Mouse (Mus musculus): ENCODE measurements around the gene Extl1.

Extl1 gene

DNA sequence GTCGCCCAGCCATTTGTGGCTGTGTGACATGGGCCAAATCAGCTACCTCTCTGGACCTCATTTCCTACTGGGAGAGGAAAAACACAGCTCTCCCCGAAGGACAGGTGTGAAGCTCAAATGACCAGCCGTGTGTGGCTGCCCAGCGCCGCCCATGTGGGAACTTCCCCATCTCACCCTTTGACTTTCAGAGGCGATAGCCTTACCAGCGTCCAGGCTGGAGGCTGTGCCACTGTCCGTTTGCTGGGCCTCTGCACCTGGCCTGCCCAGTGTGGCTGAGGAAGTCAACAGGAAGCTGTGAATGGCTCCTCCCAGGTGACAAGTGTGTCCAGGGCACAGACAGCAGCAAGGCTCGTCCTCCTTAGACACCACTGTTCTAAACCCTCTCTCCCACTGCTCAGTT lies 71.9 kb downstream of the Extl1 start:
- DNase-seq = no peak

DNA sequence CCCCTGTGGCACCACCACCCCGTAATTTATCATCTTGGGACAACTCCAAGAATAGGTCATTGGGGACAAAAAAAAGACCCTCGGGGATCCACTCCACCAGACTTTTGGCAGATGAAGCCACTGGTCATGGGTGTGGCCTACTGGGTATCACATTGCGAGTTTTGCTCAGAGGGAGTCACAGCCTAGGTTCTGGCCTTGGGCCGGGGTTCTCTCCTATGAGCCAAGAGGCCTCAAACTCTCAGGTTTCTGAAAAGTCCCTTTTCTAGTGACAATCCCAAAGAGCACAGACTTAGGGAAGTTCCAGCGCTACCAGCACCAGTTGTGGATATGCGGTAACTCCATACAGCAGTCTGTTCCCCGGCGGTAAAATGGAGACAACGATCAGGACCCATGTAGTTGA lies 73.0 kb downstream of the Extl1 start:
- DNase-seq = no peak

DNA sequence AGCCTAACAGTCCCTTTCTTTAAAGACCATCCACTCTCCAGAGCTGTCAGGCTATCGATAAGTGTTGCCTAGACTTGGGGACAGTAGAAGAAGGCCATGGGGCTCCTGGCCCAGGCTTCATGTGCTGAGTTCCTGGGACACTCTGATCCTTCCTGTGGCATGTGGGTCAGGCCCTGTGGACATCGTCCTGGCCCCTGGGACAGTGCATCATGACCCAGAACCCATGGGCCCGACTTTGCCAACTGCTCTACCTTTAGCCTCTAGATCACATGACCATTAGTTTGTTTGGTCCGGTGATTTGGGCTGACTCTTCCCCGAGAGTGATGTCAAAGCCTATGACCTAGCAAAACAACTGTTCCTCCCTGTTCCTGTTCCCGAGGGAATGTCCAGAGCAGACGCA lies 73.5 kb downstream of the Extl1 start:
- no peak for DNase-seq

DNA sequence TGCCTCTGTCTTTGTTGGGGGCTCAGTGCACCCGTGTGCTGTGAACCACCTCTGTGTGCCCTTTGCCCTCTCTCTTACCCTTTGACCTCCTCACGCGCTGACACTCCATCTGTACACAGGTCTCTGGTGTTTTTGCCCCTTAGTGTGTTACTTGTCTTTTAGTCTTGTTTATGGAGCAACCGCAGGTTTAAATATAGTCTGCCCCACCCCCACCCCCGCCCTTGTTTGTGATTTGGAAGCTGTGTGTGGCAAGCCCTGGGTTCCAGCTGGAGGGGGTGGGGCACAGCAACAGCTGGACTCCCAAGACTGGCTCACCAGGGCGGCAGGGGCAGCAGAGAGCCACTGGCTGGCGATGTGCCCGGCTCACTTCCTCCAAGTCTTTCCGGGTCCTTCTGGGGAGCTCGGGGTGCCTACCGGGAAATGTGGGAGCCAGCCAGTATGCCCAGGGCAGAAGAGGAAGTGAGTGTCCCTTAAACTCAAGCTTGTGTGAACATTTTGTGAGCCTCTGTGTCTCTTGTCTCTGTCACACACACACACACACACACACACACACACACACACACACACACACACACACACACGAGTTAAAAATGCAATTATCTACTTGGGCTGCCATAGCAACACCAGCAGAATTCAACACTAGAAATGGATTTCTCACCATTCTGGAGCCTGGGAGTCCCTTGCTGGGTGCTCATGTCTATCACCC lies 76.1 kb downstream of the Extl1 start:
- peak in 1 of 2 experiments; percentile 12 for DNase-seq

DNA sequence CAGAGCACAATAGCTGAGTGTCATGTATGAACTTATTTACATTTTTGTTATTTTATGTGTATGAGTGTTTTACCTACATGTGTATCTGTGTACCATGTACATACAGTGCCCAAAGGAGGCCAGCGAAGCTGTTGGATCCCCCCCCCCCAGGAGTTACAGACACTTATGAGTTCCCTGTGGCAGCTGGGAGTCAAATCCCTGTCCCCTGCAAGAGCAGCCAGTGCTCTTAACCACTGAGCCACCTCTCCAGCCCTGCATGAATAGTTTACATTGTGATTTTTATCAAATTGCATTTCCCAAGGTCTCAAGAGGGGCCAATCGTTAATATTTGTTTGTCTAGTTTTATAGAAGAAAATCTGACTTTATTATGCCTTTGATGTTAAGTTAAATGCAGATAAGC lies 76.7 kb downstream of the Extl1 start:
- DNase-seq = no peak
